Mouse (Mus musculus): ENCODE data around the gene Pbx2. TPM values are rescaled to one million over a fixed set of nuclear protein-coding genes. Genes with fewer than 3 reads are reported as not detected.
A peak's percentile ranks its signal among the peaks of the same experiment; 100 is the strongest.

Pbx2 gene
- polyA plus RNA-seq, 1 experiment from 2014 or later = 17.8 TPM

DNA sequence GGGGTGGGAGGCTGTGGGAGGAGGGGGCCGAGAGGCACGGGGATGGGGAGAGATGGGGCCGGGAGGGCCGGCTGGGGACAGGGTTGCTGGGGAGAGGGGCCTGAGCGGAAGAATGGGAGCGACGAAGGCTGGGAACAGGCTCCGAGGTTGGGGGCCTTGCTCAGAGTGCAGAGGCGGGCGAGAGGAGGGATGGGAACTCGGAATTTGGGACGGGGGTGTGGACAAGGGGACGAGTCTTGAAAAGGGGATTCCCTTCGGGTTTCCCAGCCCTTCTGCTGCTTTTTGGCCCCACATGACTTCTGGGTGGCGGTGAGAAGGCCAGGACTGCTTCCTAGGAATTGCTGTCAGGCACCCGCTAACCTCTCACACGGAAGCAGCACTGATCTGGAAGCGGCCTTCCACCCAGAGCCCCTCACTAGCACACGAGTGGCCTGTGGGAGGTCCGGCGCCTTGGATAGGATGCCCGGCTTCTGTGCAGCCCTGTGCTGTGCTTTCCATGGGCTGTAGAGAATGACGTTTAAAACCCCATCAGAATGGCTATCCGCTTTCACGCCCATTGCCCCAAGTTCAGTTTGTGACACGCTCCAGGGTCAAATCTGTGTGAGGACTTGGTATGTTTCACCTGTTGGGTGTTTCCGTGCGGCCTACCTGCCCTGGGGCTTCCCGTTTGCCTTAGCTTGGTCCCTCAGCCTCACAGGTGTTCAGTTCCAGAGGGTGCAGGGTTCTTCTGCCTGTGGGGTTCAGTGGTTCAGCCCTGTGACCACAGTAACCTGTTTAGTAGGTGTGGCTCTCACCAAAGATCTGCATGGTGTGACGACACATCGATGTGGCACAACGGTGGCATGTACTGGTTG lies 15.3 kb downstream of the Pbx2 start:
- H3K4me2 ChIP-seq = peak overlapping the region; percentile 96
- H3K9ac ChIP-seq = peak overlapping the region; percentile 99
- peaks cover 20% of the 10 kb centered on the region for H3K36me3 ChIP-seq (replicated peaks)
- 18% methylated on average over 31 of the region's 32 CpGs for WGBS
- no peaks in the 10 kb centered on the region for H3K27me3 ChIP-seq
- H3K4me1 ChIP-seq = peaks cover 42% of the 10 kb centered on the region
- peak overlapping the region; percentile 92 for H3K27ac ChIP-seq
- no peak for ATAC-seq (ENCODE audit: low FRiP score)
- no peaks in the 10 kb centered on the region for H3K9me3 ChIP-seq
- H3K4me3 ChIP-seq (replicated peaks) = peak overlapping the region; percentile 97

DNA sequence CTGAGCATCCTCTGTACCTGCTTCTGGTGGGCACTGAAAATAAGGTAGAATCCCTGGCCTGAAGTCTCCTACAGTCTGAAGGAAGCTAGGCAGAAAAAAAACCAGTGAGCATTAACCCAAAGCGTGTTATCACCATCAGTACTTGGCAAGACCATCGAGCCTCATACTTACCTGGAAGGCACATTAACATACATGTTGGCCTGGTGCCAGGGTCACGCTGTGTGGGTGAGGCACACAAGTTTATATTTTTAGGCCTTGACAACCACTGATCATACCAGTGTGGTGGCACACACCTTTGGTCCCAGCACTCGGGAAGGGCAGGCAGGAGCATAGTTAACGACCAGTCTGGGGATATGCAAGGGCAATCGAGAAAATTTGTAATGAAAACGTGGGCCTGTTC lies 16.9 kb downstream of the Pbx2 start:
- no peak overlapping the region for H3K9ac ChIP-seq
- H3K4me1 ChIP-seq = peaks cover 29% of the 10 kb centered on the region
- no peaks in the 10 kb centered on the region for H3K27me3 ChIP-seq
- no peak overlapping the region for H3K4me3 ChIP-seq (replicated peaks)
- H3K4me2 ChIP-seq = no peak overlapping the region
- 85% methylated on average over 7 of the region's 7 CpGs for whole genome bisulfite sequencing
- ATAC-seq (ENCODE audit: low FRiP score) = no peak
- H3K36me3 ChIP-seq (replicated peaks) = peaks cover 28% of the 10 kb centered on the region
- no peaks in the 10 kb centered on the region for H3K9me3 ChIP-seq
- no peak overlapping the region for H3K27ac ChIP-seq

DNA sequence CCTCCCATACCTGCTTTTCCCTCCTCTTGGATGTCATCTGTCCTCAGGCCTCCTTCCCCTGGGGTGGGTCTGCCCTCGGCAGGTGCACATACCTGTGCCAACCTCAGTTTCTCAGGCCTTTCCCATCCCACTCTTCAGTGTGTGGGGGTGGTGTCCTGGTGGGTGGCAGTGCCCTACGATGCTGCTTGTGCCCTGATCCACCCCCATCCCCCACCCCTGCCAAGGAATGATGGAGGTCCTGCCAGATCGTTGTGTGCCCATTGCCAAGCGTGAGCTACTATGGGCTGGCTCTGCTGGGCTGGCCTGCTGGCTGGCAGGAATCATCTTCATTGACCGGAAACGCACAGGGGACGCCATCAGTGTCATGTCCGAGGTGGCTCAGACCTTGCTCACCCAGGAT lies 20.0 kb downstream of the Pbx2 start:
- peaks cover 17% of the 10 kb centered on the region for H3K4me1 ChIP-seq
- no peaks in the 10 kb centered on the region for H3K9me3 ChIP-seq
- no peak for ATAC-seq (ENCODE audit: low FRiP score)
- H3K36me3 ChIP-seq (replicated peaks) = peaks cover 55% of the 10 kb centered on the region
- no peaks in the 10 kb centered on the region for H3K27me3 ChIP-seq
- H3K4me2 ChIP-seq = no peak overlapping the region
- WGBS = 93% methylated on average over 8 of the region's 8 CpGs
- no peak overlapping the region for H3K9ac ChIP-seq
- no peak overlapping the region for H3K27ac ChIP-seq
- no peak overlapping the region for H3K4me3 ChIP-seq (replicated peaks)

DNA sequence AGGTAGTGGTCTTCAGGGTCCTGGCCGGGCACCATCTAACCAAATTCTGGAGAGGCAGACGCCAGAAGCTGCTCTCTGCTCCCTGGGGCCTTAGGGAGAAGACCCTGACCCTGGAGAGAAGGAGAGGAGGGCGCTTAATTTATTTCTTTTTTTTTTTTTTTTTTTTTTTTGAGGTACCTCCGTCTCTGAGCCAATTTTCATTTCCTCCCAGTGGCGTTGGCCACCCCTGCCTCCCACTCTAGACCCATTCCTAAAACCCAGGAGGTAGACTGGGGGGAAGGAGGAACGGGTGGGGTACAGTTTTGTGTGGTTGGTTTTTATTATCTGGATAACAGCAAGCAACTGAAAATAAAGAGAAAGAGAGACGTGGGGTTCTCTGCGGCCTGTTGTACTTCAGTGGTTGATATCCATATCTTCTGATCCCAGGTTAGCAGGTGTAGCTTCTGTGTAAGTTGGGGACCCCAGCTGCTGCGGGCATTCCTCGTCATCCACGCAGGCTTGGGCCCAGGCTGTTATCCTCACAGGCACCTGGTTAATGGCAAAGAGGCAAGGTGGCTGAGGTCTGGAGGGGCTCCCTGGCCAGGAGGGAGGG lies 22.1 kb downstream of the Pbx2 start:
- H3K9ac ChIP-seq = no peak overlapping the region
- no peaks in the 10 kb centered on the region; the same call in 1 of the 2 replicates for H3K4me1 ChIP-seq
- 89% methylated on average over 11 of the region's 11 CpGs for WGBS
- H3K36me3 ChIP-seq (replicated peaks) = peaks cover 72% of the 10 kb centered on the region
- H3K4me2 ChIP-seq = no peak overlapping the region
- no peak for ATAC-seq (ENCODE audit: low FRiP score)
- H3K4me3 ChIP-seq (replicated peaks) = no peak overlapping the region
- no peaks in the 10 kb centered on the region for H3K9me3 ChIP-seq
- H3K27me3 ChIP-seq = no peaks in the 10 kb centered on the region
- no peak overlapping the region for H3K27ac ChIP-seq

DNA sequence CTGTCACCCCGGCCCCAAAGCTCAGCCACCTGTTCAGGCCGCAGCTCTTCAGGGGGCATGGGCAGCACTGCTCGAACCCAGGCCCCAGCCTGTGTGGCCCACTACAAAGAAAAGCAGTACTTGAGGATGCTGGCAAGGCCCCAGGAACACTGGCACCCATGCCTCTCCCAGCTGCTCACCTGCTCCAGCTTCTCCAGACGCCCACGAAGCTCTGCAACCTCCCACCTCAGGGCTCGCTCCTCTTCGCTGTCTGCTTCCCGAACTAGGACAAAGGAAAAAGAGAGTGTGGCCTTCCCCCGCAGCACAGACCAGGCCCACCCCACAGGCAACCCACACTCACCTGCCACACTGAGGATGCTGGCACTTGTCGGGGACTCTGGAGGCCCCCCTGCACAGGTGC lies 22.8 kb downstream of the Pbx2 start:
- no peak overlapping the region for H3K4me3 ChIP-seq (replicated peaks)
- H3K4me1 ChIP-seq = no peaks in the 10 kb centered on the region; the same call in 1 of the 2 replicates
- H3K27ac ChIP-seq = no peak overlapping the region
- peaks cover 72% of the 10 kb centered on the region for H3K36me3 ChIP-seq (replicated peaks)
- no peak for ATAC-seq (ENCODE audit: low FRiP score)
- no peak overlapping the region for H3K4me2 ChIP-seq
- H3K27me3 ChIP-seq = no peaks in the 10 kb centered on the region
- no peaks in the 10 kb centered on the region for H3K9me3 ChIP-seq
- H3K9ac ChIP-seq = no peak overlapping the region
- 94% methylated on average over 10 of the region's 10 CpGs for WGBS

DNA sequence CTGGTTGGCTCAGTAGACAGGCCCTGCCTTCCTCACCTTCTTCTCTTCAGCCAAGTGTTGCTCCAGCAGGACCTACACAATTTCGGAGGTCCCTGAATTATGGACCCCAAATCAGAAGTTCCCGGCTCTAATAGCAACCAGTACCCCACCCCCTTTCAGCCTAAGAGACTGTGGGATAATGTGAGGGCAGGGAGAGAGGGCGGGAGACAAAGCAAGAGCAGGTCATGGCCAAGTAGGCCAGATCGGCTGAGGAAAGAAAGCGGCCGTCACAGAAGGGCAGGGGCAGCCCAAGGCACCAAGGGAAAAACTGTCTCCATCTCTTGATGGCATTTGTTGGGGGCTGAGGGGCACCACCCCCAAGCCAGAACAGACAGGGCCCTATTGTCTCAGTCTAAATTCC lies 24.8 kb downstream of the Pbx2 start, which contains the start of gene Egfl8:
Gene Egfl8, minus strand, starts transcription at position 101 of the 400 bp plus-strand sequence.
- Histone ChIP-seq H3K4me2 (no peak within 1 kb of the TSS), H3K27ac (0 out of 2 replicates have a peak within 1 kb of the TSS, but pooled peaks have one; percentile 19), H3K4me1 (no peaks in the 10 kb centered on the region), H3K36me3 (replicated peaks) (peaks cover 67% of the 10 kb centered on the region), H3K9ac (peak within 1 kb of the TSS; percentile 4; the same call in 1 of the 2 replicates), H3K9me3 (no peaks in the 10 kb centered on the region), H3K4me3 (replicated peaks) (no peak within 1 kb of the TSS), H3K27me3 (no peaks in the 10 kb centered on the region)
- ATAC-seq (ENCODE audit: low FRiP score) = no peak
- WGBS = 68% methylated on average over 6 of the region's 6 CpGs

DNA sequence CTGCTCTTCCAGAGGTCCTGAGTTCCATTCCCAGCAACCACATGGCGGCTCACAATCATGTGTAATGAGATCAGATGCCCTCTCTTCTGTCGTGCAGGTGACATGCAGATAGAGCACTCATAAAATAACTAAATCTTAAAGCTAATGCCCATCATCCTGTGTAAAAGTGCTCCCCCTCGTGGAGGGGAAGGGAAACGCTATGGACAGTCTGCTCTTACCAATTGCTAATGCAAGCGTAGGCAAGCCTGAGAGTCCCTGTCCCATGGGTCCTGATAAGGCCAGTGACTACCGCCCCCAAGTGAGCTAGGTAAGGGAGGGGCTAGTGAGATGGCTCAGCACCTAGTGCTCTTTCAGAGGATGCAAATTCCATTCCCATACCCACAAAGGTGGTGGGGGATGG lies 27.9 kb downstream of the Pbx2 start:
- Histone ChIP-seq H3K4me1 (no peaks in the 10 kb centered on the region), H3K36me3 (replicated peaks) (peaks cover 58% of the 10 kb centered on the region), H3K27ac (no peak overlapping the region), H3K4me2 (no peak overlapping the region), H3K9ac (no peak overlapping the region), H3K9me3 (no peaks in the 10 kb centered on the region), H3K4me3 (replicated peaks) (no peak overlapping the region), H3K27me3 (no peaks in the 10 kb centered on the region)
- ATAC-seq (ENCODE audit: low FRiP score) = peak; percentile 30; the same call in 1 of the 2 replicates
- WGBS = 14% methylated on average over 6 of the region's 6 CpGs

GRCm38 (mm10) chr17:34621006-34621405 lies 29.9 kb downstream of the Pbx2 start:
- Histone ChIP-seq H3K27ac (no peak overlapping the region), H3K4me1 (peaks cover 4% of the 10 kb centered on the region), H3K4me2 (no peak overlapping the region), H3K4me3 (replicated peaks) (no peak overlapping the region), H3K9me3 (no peaks in the 10 kb centered on the region), H3K9ac (no peak overlapping the region), H3K27me3 (no peaks in the 10 kb centered on the region), H3K36me3 (replicated peaks) (peaks cover 39% of the 10 kb centered on the region)
- ATAC-seq (ENCODE audit: low FRiP score) = no peak
- 89% methylated on average over 8 of the region's 8 CpGs for WGBS

DNA sequence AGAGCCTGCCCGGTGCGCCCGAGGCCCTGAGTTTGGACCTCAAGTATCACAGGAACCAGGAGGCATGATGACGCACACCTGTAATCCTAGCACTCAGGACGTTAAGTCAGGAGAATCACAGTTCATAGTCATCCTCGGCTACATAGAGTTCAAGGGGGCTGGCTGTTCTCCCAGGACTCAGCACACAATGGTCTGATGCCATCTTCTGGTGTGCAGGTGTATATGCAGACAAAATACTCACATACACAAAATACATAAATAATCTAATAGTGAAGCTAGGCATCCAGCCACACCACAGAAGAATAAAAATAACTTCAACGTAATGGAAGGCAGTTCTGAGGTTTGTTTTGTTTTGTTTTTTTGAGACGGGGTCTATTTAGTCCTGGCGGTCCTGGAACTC lies 32.1 kb downstream of the Pbx2 start:
- Histone ChIP-seq H3K4me3 (replicated peaks) (no peak overlapping the region), H3K9ac (no peak overlapping the region), H3K36me3 (replicated peaks) (peaks cover 23% of the 10 kb centered on the region), H3K4me2 (no peak overlapping the region), H3K27me3 (no peaks in the 10 kb centered on the region), H3K9me3 (no peaks in the 10 kb centered on the region), H3K27ac (no peak overlapping the region), H3K4me1 (peaks cover 18% of the 10 kb centered on the region)
- 90% methylated on average over 9 of the region's 9 CpGs for WGBS
- ATAC-seq (ENCODE audit: low FRiP score) = no peak

- ATAC-seq (ENCODE audit: low FRiP score) = no peak
- Histone ChIP-seq H3K9me3 (no peaks in the 10 kb centered on the region), H3K9ac (no peak overlapping the region), H3K36me3 (replicated peaks) (peaks cover 23% of the 10 kb centered on the region), H3K4me3 (replicated peaks) (no peak overlapping the region), H3K27ac (no peak overlapping the region), H3K27me3 (peaks cover 12% of the 10 kb centered on the region), H3K4me1 (peaks cover 37% of the 10 kb centered on the region), H3K4me2 (no peak overlapping the region)
- 96% methylated on average over 3 of the region's 3 CpGs for WGBS
These were observed 33.9 kb downstream of the Pbx2 start for GRCm38 (mm10) chr17:34624981-34625380.

DNA sequence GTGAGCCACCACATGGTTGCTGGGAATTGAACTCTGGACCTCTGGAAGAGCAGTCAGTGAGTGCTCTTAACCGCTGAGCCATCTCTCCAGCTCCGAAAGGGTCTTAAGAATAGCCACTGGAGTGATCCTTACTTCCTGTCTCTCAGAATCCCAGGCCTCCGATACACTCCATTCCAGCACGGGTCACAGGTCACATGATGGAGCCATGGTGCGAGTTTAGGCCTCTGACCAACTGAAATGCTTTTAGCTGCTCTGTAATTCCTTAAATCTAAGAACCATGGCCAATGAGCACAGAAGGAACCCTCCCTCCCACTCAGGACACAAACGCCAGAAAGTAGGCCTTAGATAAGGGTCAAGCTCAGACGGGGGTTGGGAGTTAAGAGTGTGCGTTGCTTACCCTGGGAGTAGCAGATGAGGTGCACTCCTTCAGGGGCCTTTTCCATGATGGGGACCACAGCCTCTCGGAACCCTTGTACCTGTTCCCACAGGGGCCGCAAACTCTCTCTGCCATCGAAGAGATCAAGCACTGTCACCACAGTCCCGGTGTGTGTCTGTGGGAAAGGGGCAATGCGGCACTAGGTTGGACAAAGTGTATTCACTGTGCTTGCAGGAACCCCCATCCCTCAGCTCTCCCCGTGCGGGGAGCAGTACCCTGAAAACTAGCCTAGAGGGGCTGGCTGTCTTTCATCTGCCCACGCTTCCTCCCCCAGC lies 35.2 kb downstream of the Pbx2 start:
- peak overlapping the region; percentile 92 for H3K27ac ChIP-seq
- WGBS = 57% methylated on average over 16 of the region's 16 CpGs

DNA sequence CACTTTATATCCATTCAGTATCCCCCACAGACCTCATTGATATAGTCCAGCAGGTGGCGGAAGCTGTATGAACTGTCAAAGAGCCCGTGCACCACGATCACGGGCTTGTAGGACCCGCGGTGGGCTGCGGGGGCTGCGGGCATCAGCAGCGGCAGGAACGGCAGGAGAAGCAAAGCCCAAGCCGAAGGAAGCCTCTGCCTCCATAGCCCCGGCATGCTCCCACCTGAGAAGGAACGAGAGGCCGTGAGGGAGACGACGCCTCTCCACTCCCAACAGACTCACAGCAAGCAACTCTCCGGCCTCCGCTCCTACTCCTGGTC lies 35.7 kb downstream of the Pbx2 start:
- H3K9ac ChIP-seq = peak overlapping the region; percentile 73
- H3K27me3 ChIP-seq = peaks cover 30% of the 10 kb centered on the region
- peak; percentile 30 for ATAC-seq (ENCODE audit: low FRiP score)
- under 1% methylated on average over 18 of the region's 18 CpGs for WGBS
- H3K9me3 ChIP-seq = no peaks in the 10 kb centered on the region
- H3K27ac ChIP-seq = peak overlapping the region; percentile 92
- peak overlapping the region; percentile 71 for H3K4me3 ChIP-seq (replicated peaks)
- peak overlapping the region; percentile 87 for H3K4me2 ChIP-seq
- H3K36me3 ChIP-seq (replicated peaks) = peaks cover 14% of the 10 kb centered on the region
- H3K4me1 ChIP-seq = peaks cover 54% of the 10 kb centered on the region

More for the DNA sequence above, 35.2 kb downstream of the Pbx2 start:
- H3K4me2 ChIP-seq = peak overlapping the region; percentile 87
- H3K36me3 ChIP-seq (replicated peaks) = peaks cover 17% of the 10 kb centered on the region
- peak overlapping the region; percentile 73 for H3K9ac ChIP-seq
- H3K4me3 ChIP-seq (replicated peaks) = peak overlapping the region; percentile 71
- peaks cover 24% of the 10 kb centered on the region for H3K27me3 ChIP-seq
- peaks cover 49% of the 10 kb centered on the region for H3K4me1 ChIP-seq
- H3K9me3 ChIP-seq = no peaks in the 10 kb centered on the region
- peak; percentile 0; the same call in 1 of the 2 replicates for ATAC-seq (ENCODE audit: low FRiP score)

All from forebrain, embryonic 12.5 days (tissue).